Mouse (Mus musculus) CD4-positive, CD25-positive, alpha-beta regulatory T cell, adult 4 months (primary cell): ENCODE results near the gene Slc5a8. TPM values are rescaled to one million over a fixed set of nuclear protein-coding genes. Genes with fewer than 3 reads are reported as not detected.

Source experiments
- polyA plus RNA-seq, 2 experiments: library from polyadenylated mRNA; unstranded; fragments of 100-300 nt; shearing (Covaris generic); gene quantifications; one replicate each; pipeline ENCODE4 v1.2.1; 2017

The Slc5a8 gene
- polyA plus RNA-seq, 2 experiments from 2014 or later, result 0.26 TPM; not detected in 1

Other genes starting within 250 kb of the Slc5a8 start
- gene Spic, start 201.0 kb upstream of the Slc5a8 start, polyA plus RNA-seq, result 1 to 10 TPM in 1 of 2 experiments, under 1 TPM in 1; 0.83 to 1.8 TPM
- 10 to 100 TPM; 50.0 to 54.4 TPM for gene Arl1, start 155.1 kb upstream of the Slc5a8 start, polyA plus RNA-seq
- 10 to 100 TPM; 15.7 to 23.6 TPM for gene Utp20, start 59.2 kb upstream of the Slc5a8 start, polyA plus RNA-seq